Mouse (Mus musculus) cerebellum, adult 8-10 months (tissue): Measurements from ENCODE around the gene Kcnma1.

ENCODE experiments used
- DNase-seq: peaks from one replicate; pipeline ENCODE4 v3.0.0; 2022

Kcnma1 gene

GRCm38 (mm10) chr14:23581282-23581681 is 433.0 kb downstream of the Kcnma1 start:
- no peak for DNase-seq

GRCm38 (mm10) chr14:23575951-23576350 is 438.3 kb downstream of the Kcnma1 start:
- no peak for DNase-seq

- no peak for DNase-seq
These were observed 440.2 kb downstream of the Kcnma1 start for GRCm38 (mm10) chr14:23574136-23574535.

GRCm38 (mm10) chr14:23573385-23573784 is 440.9 kb downstream of the Kcnma1 start:
- DNase-seq: no peak

GRCm38 (mm10) chr14:23572778-23573177 is 441.5 kb downstream of the Kcnma1 start:
- DNase-seq: no peak

GRCm38 (mm10) chr14:23570251-23570650 is 444.0 kb downstream of the Kcnma1 start:
- DNase-seq: no peak

- DNase-seq: no peak
These were observed 448.4 kb downstream of the Kcnma1 start for GRCm38 (mm10) chr14:23565931-23566330.

GRCm38 (mm10) chr14:23564474-23564873 is 449.8 kb downstream of the Kcnma1 start:
- no peak for DNase-seq

- no peak for DNase-seq
These were observed 451.1 kb downstream of the Kcnma1 start for GRCm38 (mm10) chr14:23563180-23563579.

GRCm38 (mm10) chr14:23555647-23556046 is 458.6 kb downstream of the Kcnma1 start:
- DNase-seq: no peak

- no peak for DNase-seq
These were observed 461.9 kb downstream of the Kcnma1 start for GRCm38 (mm10) chr14:23552252-23552974.

GRCm38 (mm10) chr14:23550467-23550866 is 463.8 kb downstream of the Kcnma1 start:
- no peak for DNase-seq

GRCm38 (mm10) chr14:23542131-23542530 is 472.2 kb downstream of the Kcnma1 start:
- DNase-seq: no peak

GRCm38 (mm10) chr14:23539621-23540020 is 474.7 kb downstream of the Kcnma1 start:
- no peak for DNase-seq

GRCm38 (mm10) chr14:23533346-23533745 is 480.9 kb downstream of the Kcnma1 start:
- DNase-seq: no peak

- no peak for DNase-seq
These were observed 482.4 kb downstream of the Kcnma1 start for GRCm38 (mm10) chr14:23531735-23532525.

- DNase-seq: peak; percentile 36
These were observed 484.6 kb downstream of the Kcnma1 start for GRCm38 (mm10) chr14:23529720-23530119.

- DNase-seq: no peak
These were observed 485.1 kb downstream of the Kcnma1 start for GRCm38 (mm10) chr14:23529229-23529628.

- DNase-seq: no peak
These were observed 488.4 kb downstream of the Kcnma1 start for GRCm38 (mm10) chr14:23525910-23526309.

GRCm38 (mm10) chr14:23523825-23524491 is 490.3 kb downstream of the Kcnma1 start:
- no peak for DNase-seq

- DNase-seq: no peak
These were observed 491.6 kb downstream of the Kcnma1 start for GRCm38 (mm10) chr14:23522606-23523159.

- DNase-seq: no peak
These were observed 493.1 kb downstream of the Kcnma1 start for GRCm38 (mm10) chr14:23521080-23521684.

- DNase-seq: no peak
These were observed 496.9 kb downstream of the Kcnma1 start for GRCm38 (mm10) chr14:23517374-23517773.
